Mouse (Mus musculus) MEL-GATA-1-ER (cell line): ENCODE results near the gene Dnase1l1.
A peak's percentile ranks its signal among the peaks of the same experiment; 100 is the strongest.

Experiments used
- DNase-seq: peaks from one replicate; pipeline ENCODE4 v3.0.0-alpha.2; 2012; ENCODE audit warnings: low read depth; ENCODE audit errors: extremely low read depth

The Dnase1l1 gene

GRCm38 (mm10) chrX:74270062-74270901, 11.9 kb downstream of the Dnase1l1 start, which contains the start of gene Rpl10:
TSS of gene Rpl10 (plus strand) at chrX:74270812.
- DNase-seq, result peak; percentile 99

GRCm38 (mm10) chrX:74269736-74270061, 12.4 kb downstream of the Dnase1l1 start:
- no peak for DNase-seq

- DNase-seq, result peak; percentile 70
These were observed 24.4 kb downstream of the Dnase1l1 start for GRCm38 (mm10) chrX:74257746-74258145.

GRCm38 (mm10) chrX:74254888-74255565, 27.1 kb downstream of the Dnase1l1 start:
- no peak for DNase-seq

- peak; percentile 98 for DNase-seq
These were observed 27.8 kb downstream of the Dnase1l1 start, which contains the start of gene Emd for GRCm38 (mm10) chrX:74254153-74254887. TSS of gene Emd (plus strand) at chrX:74254687.

DNA sequence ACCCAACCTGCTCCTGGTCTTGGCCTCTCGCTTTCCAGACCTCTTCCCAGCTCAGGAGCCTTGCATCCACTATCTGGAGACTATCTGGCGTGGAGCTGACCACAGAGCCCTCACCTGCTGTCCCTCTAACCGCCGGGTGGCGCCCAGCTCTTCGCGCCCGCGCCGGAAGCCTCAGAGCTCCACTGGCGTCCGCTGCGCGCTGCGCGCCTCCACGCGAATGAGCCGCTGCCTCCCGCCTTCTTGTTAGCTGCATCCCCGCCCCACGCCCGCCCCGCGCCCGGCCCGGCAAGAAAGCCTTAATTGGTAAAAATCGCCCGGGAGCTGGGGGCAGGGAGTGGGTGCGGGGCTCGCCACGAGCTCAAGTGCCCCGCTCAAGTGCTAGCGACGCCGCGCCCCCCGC, 32.5 kb downstream of the Dnase1l1 start, which contains the start of gene Flna:
Flna (minus strand) TSS at position 206 of the 400 bp plus-strand sequence.
- no peak for DNase-seq

GRCm38 (mm10) chrX:74248651-74249050, 33.5 kb downstream of the Dnase1l1 start:
- no peak for DNase-seq

GRCm38 (mm10) chrX:74246693-74247092, 35.4 kb downstream of the Dnase1l1 start:
- no peak for DNase-seq

- DNase-seq, result peak; percentile 90
These were observed 35.9 kb downstream of the Dnase1l1 start for GRCm38 (mm10) chrX:74246213-74246681.

DNA sequence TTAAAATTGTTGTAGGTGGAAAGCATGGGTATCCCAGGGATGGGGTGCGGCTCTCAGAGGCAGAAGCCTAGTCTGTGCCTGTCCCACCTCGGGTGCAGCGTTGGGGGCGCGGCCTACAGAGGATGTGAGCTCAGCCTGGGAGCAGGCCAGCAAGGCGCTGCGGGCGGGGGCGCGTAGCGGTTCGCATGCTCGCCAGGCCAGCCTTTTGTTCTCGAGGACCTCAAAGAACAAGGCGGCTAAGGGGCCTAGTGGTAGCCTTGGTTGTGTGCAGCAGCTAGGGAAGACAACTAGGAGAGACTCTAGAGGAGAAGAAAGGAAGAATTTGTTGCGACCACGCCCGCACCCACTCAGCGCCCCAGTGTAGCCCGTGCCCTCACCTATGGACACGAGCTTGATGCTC, 36.5 kb downstream of the Dnase1l1 start:
- DNase-seq, result peak; percentile 64

GRCm38 (mm10) chrX:74245107-74245506, 37.0 kb downstream of the Dnase1l1 start:
- DNase-seq, result no peak

DNA sequence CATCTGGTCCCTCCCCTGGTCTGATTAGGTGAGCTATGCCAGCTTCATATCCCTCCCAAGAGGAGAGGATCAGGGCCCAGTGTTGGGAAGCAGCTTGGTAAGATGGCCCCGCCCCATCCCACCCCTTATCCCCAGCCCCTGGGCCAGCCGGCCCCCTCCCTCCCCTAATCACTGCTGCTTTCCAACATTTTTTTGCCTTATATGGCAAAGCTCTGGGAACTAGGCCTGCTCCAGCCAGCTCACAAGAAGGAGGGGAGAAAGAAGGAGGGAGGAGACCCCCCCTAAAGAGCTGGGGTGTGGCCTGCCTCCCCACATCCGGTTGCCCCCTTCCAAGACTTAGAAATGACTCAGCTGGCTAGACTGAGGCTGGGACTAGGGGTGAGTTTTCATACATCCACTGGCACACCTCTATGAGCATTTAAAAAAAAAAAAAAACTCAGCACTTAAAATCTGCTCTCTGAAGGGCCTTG, 37.5 kb downstream of the Dnase1l1 start:
- DNase-seq, result peak; percentile 65

GRCm38 (mm10) chrX:74243807-74244206, 38.3 kb downstream of the Dnase1l1 start:
- DNase-seq, result peak; percentile 95

GRCm38 (mm10) chrX:74243396-74243795, 38.7 kb downstream of the Dnase1l1 start:
- DNase-seq, result no peak

DNA sequence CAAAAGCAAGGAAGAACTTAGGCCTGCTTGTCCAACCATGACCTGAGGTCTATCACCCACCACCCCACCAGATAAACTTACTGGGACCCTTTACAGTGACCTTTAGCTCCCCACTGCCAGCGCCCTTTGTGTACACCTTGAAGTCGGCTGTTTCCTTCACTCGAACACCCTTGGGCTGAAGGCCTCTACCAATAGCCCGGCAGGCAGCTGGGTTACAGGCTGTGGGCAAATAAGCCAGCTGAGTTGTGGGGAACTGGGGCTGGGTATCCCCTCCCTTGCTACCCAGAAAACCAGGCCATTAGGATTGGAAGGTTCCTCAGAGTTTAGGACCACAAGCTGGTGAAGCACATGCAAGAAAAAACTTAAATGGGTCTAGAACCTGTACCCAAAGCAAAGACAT, 41.8 kb downstream of the Dnase1l1 start:
- no peak for DNase-seq

DNA sequence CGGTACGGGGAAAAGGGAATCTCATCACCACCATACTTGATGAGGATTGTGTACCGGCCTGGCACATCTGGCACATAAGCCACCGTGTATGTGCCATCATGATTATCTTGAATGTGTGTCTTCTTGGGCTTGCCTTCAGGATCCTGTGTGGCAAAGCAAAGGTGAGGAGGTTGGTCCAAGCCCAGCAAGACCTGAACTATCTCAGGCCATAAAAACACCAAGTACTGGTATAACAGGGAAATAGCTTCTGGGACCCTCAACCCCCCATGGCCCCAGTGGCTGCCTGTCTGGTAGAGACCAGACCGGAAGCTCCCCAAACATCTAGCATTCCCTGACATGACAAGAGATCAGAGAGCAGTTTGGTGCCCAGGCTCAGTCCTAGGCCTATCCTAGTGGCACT, 48.9 kb downstream of the Dnase1l1 start:
- no peak for DNase-seq

- no peak for DNase-seq
These were observed 52.1 kb downstream of the Dnase1l1 start for GRCm38 (mm10) chrX:74230038-74230437.
